Mouse (Mus musculus): Measurements from ENCODE around the gene Taf5l. TPM values are rescaled to one million over a fixed set of nuclear protein-coding genes. Genes with fewer than 3 reads are reported as not detected.

Taf5l gene
- total and polyA plus RNA-seq, 3 experiments = 86.3 to 88.4 TPM; not detected in 1

DNA sequence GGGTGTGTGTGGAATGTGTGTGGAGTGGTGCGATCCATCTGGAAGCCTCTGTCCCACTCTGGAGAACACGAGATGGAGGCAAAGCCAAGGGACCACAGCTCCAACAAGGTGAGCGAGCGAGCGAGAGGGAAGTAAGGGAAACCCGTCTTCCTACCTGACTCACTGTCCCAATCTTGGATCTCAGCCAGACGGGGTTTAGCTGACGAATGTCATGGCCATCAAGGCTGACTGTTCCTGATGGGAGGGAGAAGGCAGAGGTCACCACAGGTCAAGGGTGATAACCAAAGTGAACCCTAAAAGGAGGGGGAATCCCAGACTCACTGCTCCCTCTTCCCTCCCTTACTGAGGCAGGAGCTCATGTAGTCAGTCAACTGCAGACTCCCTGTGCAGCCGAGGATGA lies 61.1 kb downstream of the Taf5l start:
- Histone ChIP-seq H3K9ac (ENCODE audit: control insufficient read depth, low read depth, low read length, poor library complexity, severe bottlenecking) (no peak overlapping the region), H3K36me3 (ENCODE audit: control insufficient read depth in 1 of 2, insufficient read depth in 2 of 2, low read length in 2 of 2) (peaks cover 0 to 2% of the 10 kb centered on the region in 2 experiments; a peak in 1 of 4 replicates), H3K9me3 (replicated peaks; ENCODE audit: insufficient read depth, low read length) (no peaks in the 10 kb centered on the region), H3K27me3 (ENCODE audit: control insufficient read depth in 1 of 2, insufficient read depth in 2 of 2, low read length in 2 of 2) (no peaks in the 10 kb centered on the region), H3K4me1 (ENCODE audit: control insufficient read depth in 1 of 2, insufficient read depth in 2 of 2, low read length in 2 of 2) (no peaks in the 10 kb centered on the region), H3K27ac (ENCODE audit: control insufficient read depth, low read depth, low read length) (no peak overlapping the region), H3K4me3 (ENCODE audit: control insufficient read depth in 1 of 2, insufficient read depth in 1 of 2, low read depth in 2 of 2, low read length in 2 of 2) (no peak overlapping the region), H3K79me2 (ENCODE audit: control insufficient read depth, insufficient read depth, low read length, poor library complexity) (no peaks in the 10 kb centered on the region)
- DNase-seq (ENCODE audit: low read depth, low spot score) = no peak
- TF ChIP-seq ZKSCAN1 (IDR thresholded peaks at IDR 0.05; ENCODE audit: low read depth, low read length) = no peak
- no peak for TF ChIP-seq POLR2A (IDR thresholded peaks at IDR 0.05; ENCODE audit: control insufficient read depth in 1 of 2, insufficient read depth in 1 of 2, low read depth in 1 of 2, low read length in 2 of 2, poor library complexity in 1 of 2)
- no peak for TF ChIP-seq MYB (IDR thresholded peaks at IDR 0.05; ENCODE audit: low read depth, low read length)
- no peak for TF ChIP-seq CHD1 (IDR thresholded peaks at IDR 0.05; ENCODE audit: low read depth, low read length)
- TF ChIP-seq NRF1 (IDR thresholded peaks at IDR 0.05; ENCODE audit: insufficient read depth, low read depth, low read length, poor library complexity, severe bottlenecking) = no peak
- no peak for TF ChIP-seq TCF12 (IDR thresholded peaks at IDR 0.05; ENCODE audit: low read depth, low read length)
- no peak for TF ChIP-seq ZC3H11A (IDR thresholded peaks at IDR 0.05; ENCODE audit: low read depth, low read length)
- no peak for TF ChIP-seq CHD2 (IDR thresholded peaks at IDR 0.05; ENCODE audit: low read length)

DNA sequence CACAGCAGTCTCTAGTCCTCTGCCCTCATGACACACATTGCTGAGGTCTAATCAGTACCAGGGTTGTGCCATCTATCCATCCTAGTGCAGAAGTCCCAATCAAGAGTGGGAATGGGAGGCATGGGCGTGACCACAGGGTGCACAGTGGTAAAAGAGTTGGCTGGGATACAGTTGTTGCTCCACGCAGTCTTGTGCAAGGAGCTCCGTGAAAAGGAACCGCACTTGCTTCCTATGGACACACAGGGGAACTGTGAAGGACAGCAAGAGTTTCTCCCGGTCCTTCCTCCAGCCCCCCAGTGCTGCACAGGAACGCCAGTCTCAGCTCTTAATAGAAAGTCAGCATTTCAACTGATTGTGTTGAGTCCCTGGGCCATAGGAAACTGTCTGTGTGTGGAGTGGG lies 61.7 kb downstream of the Taf5l start:
- Histone ChIP-seq H3K9ac (ENCODE audit: control insufficient read depth, low read depth, low read length, poor library complexity, severe bottlenecking) (no peak overlapping the region), H3K4me3 (ENCODE audit: control insufficient read depth in 1 of 2, insufficient read depth in 1 of 2, low read depth in 2 of 2, low read length in 2 of 2) (no peak overlapping the region), H3K9me3 (replicated peaks; ENCODE audit: insufficient read depth, low read length) (no peaks in the 10 kb centered on the region), H3K4me1 (ENCODE audit: control insufficient read depth in 1 of 2, insufficient read depth in 2 of 2, low read length in 2 of 2) (no peaks in the 10 kb centered on the region), H3K36me3 (ENCODE audit: control insufficient read depth in 1 of 2, insufficient read depth in 2 of 2, low read length in 2 of 2) (peaks cover 0 to 4% of the 10 kb centered on the region in 2 experiments; a peak in 2 of 4 replicates), H3K27ac (ENCODE audit: control insufficient read depth, low read depth, low read length) (no peak overlapping the region), H3K79me2 (ENCODE audit: control insufficient read depth, insufficient read depth, low read length, poor library complexity) (no peaks in the 10 kb centered on the region), H3K27me3 (ENCODE audit: control insufficient read depth in 1 of 2, insufficient read depth in 2 of 2, low read length in 2 of 2) (no peaks in the 10 kb centered on the region)
- TF ChIP-seq NELFE (IDR thresholded peaks at IDR 0.05; ENCODE audit: low read depth, low read length) = no peak
- no peak for TF ChIP-seq UBTF (IDR thresholded peaks at IDR 0.05; ENCODE audit: borderline replicate concordance, insufficient read depth, low read depth, low read length)
- TF ChIP-seq MAX (IDR thresholded peaks at IDR 0.05; ENCODE audit: low read length) = no peak
- no peak for TF ChIP-seq ZKSCAN1 (IDR thresholded peaks at IDR 0.05; ENCODE audit: low read depth, low read length)
- TF ChIP-seq HCFC1 (IDR thresholded peaks at IDR 0.05; ENCODE audit: low read depth, low read length) = no peak
- TF ChIP-seq BHLHE40 (IDR thresholded peaks at IDR 0.05; ENCODE audit: borderline replicate concordance, low read depth, low read length) = no peak
- DNase-seq (ENCODE audit: low read depth, low spot score) = no peak

DNA sequence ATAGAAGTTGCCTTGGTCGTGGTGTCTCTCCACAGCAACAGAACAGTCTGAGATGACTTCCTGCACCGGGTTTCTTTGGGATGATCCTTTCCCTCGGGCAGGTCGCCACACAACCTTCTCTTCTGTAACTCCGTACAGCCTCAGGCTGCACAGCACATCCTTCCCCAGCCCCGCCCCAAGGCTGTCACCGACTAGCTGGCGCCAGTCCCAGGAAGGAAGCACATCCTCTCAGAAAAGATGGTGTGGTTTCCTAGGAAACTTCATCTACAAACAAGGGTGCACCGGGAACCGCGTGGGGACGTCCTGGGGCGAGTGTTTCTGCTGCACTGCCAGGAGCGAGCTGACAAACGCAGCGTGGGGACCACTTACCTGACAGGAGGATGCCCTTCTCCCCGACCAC lies 63.1 kb downstream of the Taf5l start:
- H3K36me3 ChIP-seq (ENCODE audit: control insufficient read depth in 1 of 2, insufficient read depth in 2 of 2, low read length in 2 of 2) = peaks cover 0 to 4% of the 10 kb centered on the region in 2 experiments; a peak in 2 of 4 replicates
- H3K9me3 ChIP-seq (replicated peaks; ENCODE audit: insufficient read depth, low read length) = no peaks in the 10 kb centered on the region
- no peak overlapping the region for H3K9ac ChIP-seq (ENCODE audit: control insufficient read depth, low read depth, low read length, poor library complexity, severe bottlenecking)
- H3K27me3 ChIP-seq (ENCODE audit: control insufficient read depth in 1 of 2, insufficient read depth in 2 of 2, low read length in 2 of 2) = no peaks in the 10 kb centered on the region
- H3K4me1 ChIP-seq (ENCODE audit: control insufficient read depth in 1 of 2, insufficient read depth in 2 of 2, low read length in 2 of 2) = no peaks in the 10 kb centered on the region
- no peak overlapping the region for H3K27ac ChIP-seq (ENCODE audit: control insufficient read depth, low read depth, low read length)
- no peaks in the 10 kb centered on the region for H3K79me2 ChIP-seq (ENCODE audit: control insufficient read depth, insufficient read depth, low read length, poor library complexity)
- DNase-seq (ENCODE audit: low read depth, low spot score) = no peak
- no peak for TF ChIP-seq ELF1 (IDR thresholded peaks at IDR 0.05; ENCODE audit: low read depth, low read length)
- no peak for TF ChIP-seq JUND (IDR thresholded peaks at IDR 0.05; ENCODE audit: low read depth, low read length)
- TF ChIP-seq EP300 (IDR thresholded peaks at IDR 0.05; ENCODE audit: low read depth in 1 of 2, low read length in 2 of 2) = no peak
- no peak for TF ChIP-seq TAL1 (IDR thresholded peaks at IDR 0.05; ENCODE audit: low read length)
- TF ChIP-seq MEF2A (IDR thresholded peaks at IDR 0.05; ENCODE audit: extremely low read depth, insufficient replicate concordance, low read depth, low read length, poor library complexity, severe bottlenecking) = no peak
- no peak for TF ChIP-seq E2F4 (IDR thresholded peaks at IDR 0.05; ENCODE audit: borderline replicate concordance, low read depth, low read length)
- TF ChIP-seq RCOR1 (IDR thresholded peaks at IDR 0.05; ENCODE audit: low read depth, low read length) = no peak
- no peak for TF ChIP-seq MYB (IDR thresholded peaks at IDR 0.05; ENCODE audit: low read depth, low read length)
- TF ChIP-seq GATA1 (IDR thresholded peaks at IDR 0.05; ENCODE audit: low read depth, low read length) = no peak
- TF ChIP-seq NRF1 (IDR thresholded peaks at IDR 0.05; ENCODE audit: insufficient read depth, low read depth, low read length, poor library complexity, severe bottlenecking) = no peak
- TF ChIP-seq POLR2A (IDR thresholded peaks at IDR 0.05; ENCODE audit: control insufficient read depth in 1 of 2, insufficient read depth in 1 of 2, low read depth in 1 of 2, low read length in 2 of 2, poor library complexity in 1 of 2) = no peak
- TF ChIP-seq TBP (IDR thresholded peaks at IDR 0.05; ENCODE audit: low read depth, low read length) = no peak
- TF ChIP-seq POLR2AphosphoS2 (IDR thresholded peaks at IDR 0.05; ENCODE audit: low read length) = no peak
- TF ChIP-seq MYC (IDR thresholded peaks at IDR 0.05; ENCODE audit: low read depth, low read length) = no peak
- no peak for TF ChIP-seq CTCF (IDR thresholded peaks at IDR 0.05 in 2 of 3, conservative IDR thresholded peaks at IDR 0.05 in 1 of 3; ENCODE audit: control insufficient read depth in 1 of 3, insufficient read depth in 1 of 3, low read depth in 2 of 3, low read length in 3 of 3, poor library complexity in 1 of 3, severe bottlenecking in 1 of 3)
- TF ChIP-seq CHD1 (IDR thresholded peaks at IDR 0.05; ENCODE audit: low read depth, low read length) = no peak
- H3K4me3 ChIP-seq (ENCODE audit: control insufficient read depth in 1 of 2, insufficient read depth in 1 of 2, low read depth in 2 of 2, low read length in 2 of 2) = no peak overlapping the region
